Mouse (Mus musculus) adrenal gland, adult 18-20 months (tissue): ENCODE data around the gene Pex14. TPM values are rescaled to one million over a fixed set of nuclear protein-coding genes. Genes with fewer than 3 reads are reported as not detected.

Experiments used
- DNase-seq, 2 experiments: peaks; one replicate each; pipeline ENCODE4 v3.0.0; 2021 to 2022; ENCODE audit warnings: low spot score in 2 of 2
- long read RNA-seq, 2 experiments: library from polyadenylated mRNA; stranded (forward); transcript quantifications; one replicate each; pipeline ENCODE4 v2.0.0; 2021
- total RNA-seq, 2 experiments: library from RNA; stranded (reverse); gene quantifications; 1 replicate in 1 of 2; 2 replicates in 1 of 2; pipeline ENCODE4 v1.2.3; 2021

Pex14 gene
- 10 to 100 TPM; 64.7 to 66.8 TPM for total RNA-seq
- long read RNA-seq, experiment 1, transcript Pex14-201 (9 exons, 2,006 nt): major isoform, 102 of 124 reads
- long read RNA-seq, experiment 1, partial matches to known transcripts: 7 of 124 reads
- long read RNA-seq, experiment 1, other reads (novel, unspliced or antisense): 15 of 124 reads
- long read RNA-seq, experiment 2, transcript Pex14-201 (9 exons, 2,006 nt): major isoform, 261 of 311 reads
- long read RNA-seq, experiment 2, partial matches to known transcripts: 16 of 311 reads
- long read RNA-seq, experiment 2, other reads (novel, unspliced or antisense): 34 of 311 reads

DNA sequence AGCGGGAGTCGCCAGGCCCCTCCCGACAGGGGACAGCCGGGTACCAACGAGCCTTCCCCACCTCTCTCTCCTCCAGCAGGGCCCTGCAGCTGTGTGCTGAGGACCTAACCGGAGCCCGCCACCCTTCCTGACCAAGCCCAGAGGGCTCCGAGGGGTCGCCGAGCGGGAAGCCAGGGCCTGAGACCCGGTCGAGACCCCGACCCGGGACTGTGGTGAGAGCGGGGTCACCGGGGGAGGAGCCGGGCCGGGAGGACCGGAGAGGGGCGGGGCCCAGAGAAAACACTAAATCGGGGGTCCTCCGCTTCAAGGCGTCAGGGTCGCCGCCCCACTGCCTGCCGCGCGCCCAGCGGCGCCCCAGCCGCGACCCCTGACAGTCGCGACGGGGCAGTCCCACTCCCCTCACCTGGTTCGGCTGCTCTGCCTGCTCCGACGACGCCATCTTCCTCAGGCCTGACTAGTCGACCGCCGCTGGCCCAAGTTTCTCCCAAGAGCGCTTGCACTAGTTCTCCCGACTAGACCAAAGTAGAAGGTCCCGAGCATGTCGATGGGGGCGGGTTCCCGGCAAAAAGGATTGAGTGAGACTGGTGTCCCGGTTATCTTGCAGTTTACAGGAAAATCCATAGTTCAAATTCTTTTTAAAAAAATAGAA lies at the start of gene Pex14:
Gene Pex14 (minus strand): TSS at position 508 of the 649 bp plus-strand sequence.
- DNase-seq: peak; percentile 81 to 85

DNA sequence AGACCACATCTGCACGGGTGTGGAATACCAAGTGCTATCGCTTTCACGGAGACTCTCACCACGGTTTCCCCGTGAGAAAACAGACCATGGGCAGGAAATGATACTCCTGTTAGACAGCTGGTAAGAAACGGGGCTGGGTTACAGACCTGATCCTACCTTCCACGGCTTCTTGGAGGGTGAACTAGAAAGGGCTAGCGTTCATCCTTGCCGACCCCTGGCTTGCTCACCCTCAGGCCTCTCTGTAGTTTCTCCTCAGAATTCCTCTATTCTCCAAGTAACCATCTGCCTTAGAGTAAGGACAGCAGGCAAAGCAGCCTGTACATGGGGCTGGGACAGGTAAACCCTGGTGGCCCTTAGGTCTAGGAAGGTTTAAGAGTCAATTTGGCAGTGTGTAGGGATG lies 49.5 kb upstream of the Pex14 start:
- no peak for DNase-seq

DNA sequence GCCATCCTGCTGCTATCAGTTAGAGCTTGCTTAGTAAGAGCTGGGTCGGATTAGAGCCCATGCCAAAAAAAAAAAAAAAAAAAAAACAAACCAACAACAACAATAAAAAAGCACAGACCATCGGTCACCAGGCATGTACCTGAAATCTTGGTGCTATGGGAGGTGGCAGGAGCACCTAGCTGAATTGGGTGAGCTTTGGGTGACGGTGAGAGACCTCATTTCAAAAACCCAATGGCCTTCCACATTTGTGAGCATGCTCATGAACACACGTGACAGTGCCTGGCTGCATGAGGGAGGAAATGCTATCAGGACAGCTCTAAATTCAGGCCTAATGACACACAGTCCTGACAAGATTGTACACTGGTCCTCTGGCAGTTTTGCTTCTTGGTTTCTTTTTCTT lies 48.4 kb upstream of the Pex14 start:
- no peak for DNase-seq

DNA sequence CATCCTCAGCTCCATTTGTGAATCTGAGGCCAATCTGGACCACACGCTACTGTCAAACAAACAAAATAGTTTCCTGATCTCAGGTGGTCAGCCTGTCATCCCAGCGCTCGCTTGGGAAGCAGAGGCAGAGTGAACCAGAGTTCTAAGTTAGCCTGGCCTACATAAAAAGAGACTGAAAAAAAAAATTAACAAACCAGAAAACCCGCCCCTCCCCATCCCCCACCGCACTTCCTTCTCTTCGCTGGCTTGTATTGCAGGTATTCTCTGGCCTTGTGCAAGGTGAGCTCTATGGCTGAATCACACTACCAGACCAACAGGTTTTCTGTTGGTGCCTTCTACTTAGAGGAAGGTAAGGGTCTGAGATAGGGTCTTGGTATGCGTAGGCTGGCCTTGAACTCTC lies 47.9 kb upstream of the Pex14 start:
- DNase-seq: no peak

- no peak for DNase-seq
Observed at GRCm38 (mm10) chr4:149145151-149145550, 45.5 kb upstream of the Pex14 start.

- peak; percentile 77 to 85 for DNase-seq
Observed at GRCm38 (mm10) chr4:149144459-149144858, 44.8 kb upstream of the Pex14 start.

GRCm38 (mm10) chr4:149143594-149143993 lies 43.9 kb upstream of the Pex14 start:
- no peak for DNase-seq

DNA sequence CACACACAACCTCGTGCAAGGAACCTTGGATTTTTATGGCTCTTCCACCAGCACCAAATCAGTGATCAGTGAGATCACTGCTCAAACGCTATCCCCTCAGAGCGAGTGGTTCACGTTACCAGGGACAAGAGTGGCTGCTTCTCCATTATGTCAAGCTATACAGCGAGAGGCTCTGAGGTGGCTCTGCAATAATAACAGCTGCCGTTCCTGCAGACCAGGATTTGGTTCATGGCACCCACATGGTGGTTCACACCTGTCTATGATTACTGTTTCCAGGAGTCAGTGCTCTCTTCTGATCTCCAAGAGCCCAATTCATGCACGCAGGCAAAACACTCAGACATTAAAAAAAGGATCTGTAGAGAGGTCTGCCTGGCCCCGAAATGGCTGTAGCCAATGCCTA lies 38.8 kb upstream of the Pex14 start:
- no peak for DNase-seq

- peak; percentile 91 to 93 for DNase-seq
Observed at GRCm38 (mm10) chr4:149136982-149137770, 37.5 kb upstream of the Pex14 start, which contains the start of gene Cenps. TSS of gene Cenps (minus strand) at chr4:149137629.

- no peak for DNase-seq
Observed at GRCm38 (mm10) chr4:149136116-149136850, 36.6 kb upstream of the Pex14 start.

GRCm38 (mm10) chr4:149133395-149133794 lies 33.7 kb upstream of the Pex14 start:
- no peak for DNase-seq

DNA sequence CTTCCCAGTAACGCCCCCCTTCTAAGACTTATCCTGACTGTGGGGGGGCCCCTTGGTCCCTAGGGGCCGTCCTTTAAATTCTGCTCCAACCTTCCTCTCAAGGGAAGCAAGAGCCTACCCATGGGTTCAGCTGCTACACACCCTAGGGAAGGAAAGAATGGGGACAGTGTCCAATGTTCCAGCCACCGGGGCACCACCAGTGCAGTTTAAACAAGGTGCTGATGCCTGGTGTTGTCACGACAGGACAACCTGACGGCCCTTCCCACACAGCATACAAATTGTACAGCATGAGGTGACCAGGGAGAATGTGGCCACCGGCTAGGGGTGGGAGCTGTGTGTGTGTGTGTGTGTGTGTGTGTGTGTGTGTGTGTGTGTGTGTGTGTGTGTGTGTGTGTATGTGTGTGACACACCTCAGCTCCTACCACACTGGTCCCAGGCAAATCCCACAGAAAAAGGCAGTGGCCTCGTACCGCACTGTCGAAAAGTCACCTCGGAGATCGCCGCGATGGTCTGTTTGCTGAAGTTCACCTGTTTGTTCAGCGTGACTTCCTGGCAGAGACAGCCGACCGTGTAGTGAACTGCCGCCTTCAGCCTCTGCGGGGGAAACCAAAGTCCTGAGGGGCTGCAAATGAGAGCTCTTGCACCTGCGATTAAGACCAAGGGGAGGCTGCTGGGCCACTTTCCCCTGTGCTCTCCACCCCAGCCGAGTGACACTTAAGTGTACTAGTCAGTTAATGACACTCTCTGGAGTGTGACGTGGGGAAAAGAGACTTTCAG lies 32.3 kb upstream of the Pex14 start:
- no peak for DNase-seq

- DNase-seq: no peak
Observed at GRCm38 (mm10) chr4:149131021-149131752, 31.5 kb upstream of the Pex14 start.

DNA sequence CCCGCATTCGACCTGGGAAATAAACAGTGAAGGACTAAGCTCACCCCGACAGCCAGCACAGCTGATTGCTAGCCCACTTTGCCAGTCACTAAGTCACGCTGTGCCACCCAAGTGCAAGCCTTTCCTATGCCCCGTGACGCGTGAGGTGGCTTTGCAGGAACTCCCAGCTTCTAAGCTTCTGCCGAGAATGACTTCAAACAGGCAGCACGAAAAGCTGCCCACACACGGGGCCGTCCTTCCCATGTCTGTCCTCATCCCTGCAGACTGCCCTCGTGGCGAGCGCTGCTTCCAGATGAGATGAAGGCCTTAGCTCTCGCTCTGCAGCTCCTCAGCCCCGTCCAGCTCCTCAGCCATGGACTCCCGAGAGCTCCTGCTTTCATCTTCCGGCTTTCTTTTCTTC lies 28.8 kb upstream of the Pex14 start:
- DNase-seq: no peak

- no peak for DNase-seq
Observed at GRCm38 (mm10) chr4:149126663-149127062, 27.0 kb upstream of the Pex14 start, which contains the start of gene Cort. TSS of gene Cort (minus strand) at chr4:149126763.

- no peak for DNase-seq
Observed at GRCm38 (mm10) chr4:149126115-149126509, 26.4 kb upstream of the Pex14 start.

DNA sequence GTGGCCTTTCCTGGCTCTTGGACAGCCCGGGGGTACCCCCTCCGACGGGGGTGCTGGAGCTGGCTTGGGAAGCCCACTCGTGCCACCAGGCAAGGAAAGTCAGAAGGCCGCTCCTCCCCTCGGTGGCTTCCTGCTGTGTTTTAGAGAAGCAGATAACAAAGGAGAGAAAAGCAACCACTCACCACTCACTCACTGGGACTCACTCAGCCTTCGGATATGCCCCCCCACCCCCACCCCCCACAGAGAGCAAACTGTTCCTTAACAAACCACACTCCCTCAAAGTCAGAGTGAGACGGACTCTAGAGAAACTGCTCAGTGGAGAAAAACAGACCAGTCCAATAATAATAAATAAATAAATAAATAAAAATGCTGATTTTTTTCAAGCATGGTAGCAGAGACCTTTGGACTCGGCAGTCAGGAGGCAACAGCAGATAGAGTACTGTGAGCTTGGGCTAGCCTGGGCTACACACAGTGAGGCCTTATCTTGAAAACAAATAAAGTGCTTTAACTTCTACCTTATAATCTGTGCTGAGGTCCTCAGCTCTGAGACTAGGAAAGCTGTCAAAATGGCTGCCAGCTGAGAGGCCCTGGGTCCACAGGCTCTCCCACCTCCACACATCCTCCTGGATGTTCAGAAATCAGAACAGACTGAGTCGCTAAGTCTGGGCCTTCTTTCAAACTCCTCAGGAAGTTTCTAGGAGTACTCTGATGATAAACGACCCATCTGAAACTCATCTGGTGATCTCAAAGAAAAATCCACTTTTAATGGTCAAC lies 25.9 kb upstream of the Pex14 start:
- no peak for DNase-seq

GRCm38 (mm10) chr4:149123432-149123831 lies 23.8 kb upstream of the Pex14 start:
- no peak for DNase-seq
